Mouse (Mus musculus): Measurements from ENCODE around the gene Creb1. TPM values are rescaled to one million over a fixed set of nuclear protein-coding genes. Genes with fewer than 3 reads are reported as not detected.

The Creb1 gene
- 4.4 and 4.8 TPM in 2 replicates for polyA plus RNA-seq (2012; ENCODE audit: low replicate concordance)

GRCm38 (mm10) chr1:64532589-64533470 is at the start of gene Creb1:
TSS of gene Creb1 (plus strand) at chr1:64532645.

GRCm38 (mm10) chr1:64616881-64617714 is 84.7 kb downstream of the Creb1 start, which contains the start of gene Mettl21a:
TSS of gene Mettl21a (minus strand) at chr1:64617242.

Other genes starting within 250 kb of the Creb1 start
- gene Mettl21a, start 84.6 kb downstream of the Creb1 start, polyA plus RNA-seq (2012; ENCODE audit: low replicate concordance), result 2.7 and 6.5 TPM in 2 replicates
- gene Ccnyl1, start 157.8 kb downstream of the Creb1 start, polyA plus RNA-seq (2012; ENCODE audit: low replicate concordance), result 6.4 and 15.0 TPM in 2 replicates
- gene Fzd5, start 205.1 kb downstream of the Creb1 start, polyA plus RNA-seq (2012; ENCODE audit: low replicate concordance), result 7.0 and 8.6 TPM in 2 replicates

Measured in leukemia stem cell, adult 10-12 weeks (primary cell).